In genomic region chr7:37689107-37689511, GRCm38 (mm10) we compare ENCODE assay signal across 12 mouse cellular contexts.
A peak's percentile ranks its signal among the peaks of the same experiment; 100 is the strongest.
DNase-seq lines count a peak whose midpoint lies in the region; ATAC-seq lines count a peak whose summit lies in the region.
"Had no signal": no experiment of that assay in that cellular context is flagged by ENCODE, and none has a peak within 500 bp of the region (broad histone marks: within the 10 kb centered on the region; RNA-seq: fewer than 3 reads in every experiment).

No protein-coding gene starts in this region.

- no peaks in the 10 kb centered on the region; the same call in 1 of the 2 replicates for H3K27me3 ChIP-seq in embryonic facial prominence, embryonic 13.5 days
- no peaks in the 10 kb centered on the region for H3K27me3 ChIP-seq in hindbrain, embryonic 16.5 days (replicated peaks; ENCODE audit: control insufficient read depth, insufficient read depth, low read length)
- no peaks in the 10 kb centered on the region for H3K27me3 ChIP-seq in neural tube, embryonic 12.5 days (replicated peaks)
- H3K27me3 ChIP-seq: heart, embryonic 15.5 days; Patski had no signal

- ATAC-seq in embryonic facial prominence, embryonic 13.5 days (ENCODE audit: insufficient number of reproducible peaks, insufficient read depth, low FRiP score, low TSS enrichment, low read depth) = no peak
- ATAC-seq in hindbrain, embryonic 16.5 days = peak; percentile 18
- peak; percentile 39; the same call in 1 of the 2 replicates for ATAC-seq in neural tube, embryonic 12.5 days (ENCODE audit: low FRiP score, low read depth)
- ATAC-seq: Patski had no signal

- H3K36me3 ChIP-seq in embryonic facial prominence, embryonic 13.5 days = no peaks in the 10 kb centered on the region
- no peaks in the 10 kb centered on the region for H3K36me3 ChIP-seq in hindbrain, embryonic 16.5 days (ENCODE audit: control insufficient read depth, insufficient read depth, low read length)
- no peaks in the 10 kb centered on the region for H3K36me3 ChIP-seq in neural tube, embryonic 12.5 days
- H3K36me3 ChIP-seq: heart, embryonic 15.5 days had no signal

- peaks cover 21% of the 10 kb centered on the region for H3K4me1 ChIP-seq in embryonic facial prominence, embryonic 13.5 days
- H3K4me1 ChIP-seq in hindbrain, embryonic 16.5 days (ENCODE audit: control insufficient read depth, insufficient read depth, low read depth, low read length) = peaks cover 21% of the 10 kb centered on the region
- peaks cover 24% of the 10 kb centered on the region for H3K4me1 ChIP-seq in neural tube, embryonic 12.5 days

- no peak overlapping the region for H3K4me3 ChIP-seq in embryonic facial prominence, embryonic 13.5 days
- H3K4me3 ChIP-seq in hindbrain, embryonic 16.5 days (ENCODE audit: low read length) = no peak overlapping the region
- no peak overlapping the region for H3K4me3 ChIP-seq in neural tube, embryonic 12.5 days
- H3K4me3 ChIP-seq: heart, embryonic 15.5 days had no signal

- H3K9me3 ChIP-seq in embryonic facial prominence, embryonic 13.5 days = no peaks in the 10 kb centered on the region
- no peaks in the 10 kb centered on the region for H3K9me3 ChIP-seq in hindbrain, embryonic 16.5 days (ENCODE audit: control insufficient read depth, low read length)
- no peaks in the 10 kb centered on the region for H3K9me3 ChIP-seq in neural tube, embryonic 12.5 days
- H3K9me3 ChIP-seq: heart, embryonic 15.5 days had no signal

- 0 out of 2 replicates have a peak overlapping the region, but pooled peaks have one; percentile 16 for H3K27ac ChIP-seq in embryonic facial prominence, embryonic 13.5 days
- H3K27ac ChIP-seq in hindbrain, embryonic 16.5 days (ENCODE audit: low read depth, low read length) = peak overlapping the region; percentile 55; the same call in 1 of the 2 replicates
- H3K27ac ChIP-seq in neural tube, embryonic 12.5 days = peak overlapping the region; percentile 20; the same call in 1 of the 2 replicates
- H3K27ac ChIP-seq: heart, embryonic 15.5 days had no signal

- H3K9ac ChIP-seq in embryonic facial prominence, embryonic 13.5 days = 0 out of 2 replicates have a peak overlapping the region, but pooled peaks have one; percentile 16
- peak overlapping the region; percentile 42 for H3K9ac ChIP-seq in hindbrain, embryonic 16.5 days (ENCODE audit: low read depth, low read length)
- no peak overlapping the region for H3K9ac ChIP-seq in neural tube, embryonic 12.5 days
- H3K9ac ChIP-seq: heart, embryonic 15.5 days had no signal

- H3K4me2 ChIP-seq in embryonic facial prominence, embryonic 13.5 days = peak overlapping the region; percentile 35
- peak overlapping the region; percentile 54 for H3K4me2 ChIP-seq in hindbrain, embryonic 16.5 days (ENCODE audit: low read length)
- peak overlapping the region; percentile 51 for H3K4me2 ChIP-seq in neural tube, embryonic 12.5 days (replicated peaks)
- H3K4me2 ChIP-seq: heart, embryonic 15.5 days had no signal

- peak; percentile 64 for DNase-seq in heart, adult 11 months
- DNase-seq in heart, postnatal 4 days = no peak
- no peak for DNase-seq in right cerebral cortex, postnatal 25 days
- DNase-seq in adrenal gland, adult 2 months = no peak
- no peak for DNase-seq in layer of hippocampus, postnatal 14 days (ENCODE audit: low spot score in 2 of 2)
- DNase-seq: kidney, postnatal 10 days; liver had no signal

- WGBS in embryonic facial prominence, embryonic 13.5 days = 38% methylated on average over 11 of the region's 11 CpGs
- WGBS in hindbrain, embryonic 16.5 days = 15% methylated on average over 11 of the region's 11 CpGs
- 10% methylated on average over 11 of the region's 11 CpGs for WGBS in neural tube, embryonic 12.5 days
